Mouse (Mus musculus): ENCODE measurements around the gene Atp2c2.

GRCm38 (mm10) chr8:119668447-119668846 is 31.4 kb upstream of the Atp2c2 start:
- no peak for TF ChIP-seq POLR2A (IDR thresholded peaks at IDR 0.05; ENCODE audit: low read depth, low read length)
- no peak for TF ChIP-seq CTCF (IDR thresholded peaks at IDR 0.05; ENCODE audit: extremely low read depth, insufficient read length, insufficient replicate concordance, low read depth, low read length)
